Mouse (Mus musculus): ENCODE data around the gene Fras1. TPM values are rescaled to one million over a fixed set of nuclear protein-coding genes. Genes with fewer than 3 reads are reported as not detected.

Gene Fras1
- not detected in 2 replicates for total RNA-seq (2015; ENCODE audit: low replicate concordance)
- not detected in 2 replicates for total RNA-seq (2017; ENCODE audit: low replicate concordance)

DNA sequence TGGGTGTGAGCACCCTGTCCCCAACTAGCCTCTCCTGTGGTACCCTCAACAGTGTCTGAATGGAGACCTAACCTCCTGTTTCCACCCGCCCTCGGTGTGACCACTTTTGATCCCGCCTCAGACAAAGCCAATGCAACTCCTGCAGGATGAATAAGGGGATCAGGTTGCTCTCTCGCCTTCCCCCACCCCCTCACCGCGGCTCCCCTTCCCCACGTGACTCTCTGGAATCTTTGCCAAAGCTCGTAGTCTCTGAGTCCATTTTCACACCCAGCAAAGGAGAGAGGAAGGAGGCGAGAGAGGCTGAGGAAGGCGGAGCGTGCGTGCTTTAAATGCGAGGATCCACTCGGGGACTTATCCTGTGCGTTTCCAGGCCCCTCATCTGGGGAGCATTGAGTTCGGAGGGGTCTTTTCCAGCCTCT is at the start of gene Fras1:
TSS of gene Fras1 (plus strand) at position 389 of the 419 bp plus-strand sequence.
- ATAC-seq (replicated peaks; ENCODE audit: low FRiP score, poor library complexity, severe bottlenecking) = no peak

DNA sequence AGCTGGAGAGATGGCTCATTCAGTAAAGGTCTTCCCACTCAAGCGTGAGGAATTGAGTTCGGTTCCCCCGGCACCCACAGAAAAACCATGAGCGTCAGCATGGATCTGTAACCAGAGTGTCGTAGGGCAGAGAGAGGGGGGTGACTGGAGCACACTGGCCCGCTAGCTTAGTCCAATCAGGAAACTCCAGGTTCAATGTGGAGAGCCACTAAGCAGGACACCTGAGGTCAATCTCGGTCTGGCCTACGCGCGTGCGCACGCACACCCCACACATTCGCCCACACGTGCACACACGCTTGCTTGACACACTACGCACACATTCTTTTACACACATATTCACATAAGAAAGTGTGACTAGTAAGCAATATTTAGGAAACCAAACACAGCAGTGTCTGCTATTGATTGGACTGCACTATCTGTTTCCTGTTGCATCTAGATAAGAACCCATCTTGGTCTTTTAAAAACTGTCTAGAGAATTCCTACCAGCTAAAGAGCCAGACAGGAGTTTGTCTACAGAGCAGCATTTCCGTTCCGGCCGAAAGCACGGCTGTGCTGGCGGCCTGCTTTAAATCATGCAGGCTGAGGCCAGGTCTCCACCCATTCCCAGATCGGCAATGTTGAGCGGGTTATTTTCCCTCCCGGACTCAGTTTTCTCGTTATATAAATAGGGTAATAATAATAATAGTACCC is 42.6 kb upstream of the Fras1 start:
- no peak for ATAC-seq (replicated peaks; ENCODE audit: low FRiP score, poor library complexity, severe bottlenecking)

DNA sequence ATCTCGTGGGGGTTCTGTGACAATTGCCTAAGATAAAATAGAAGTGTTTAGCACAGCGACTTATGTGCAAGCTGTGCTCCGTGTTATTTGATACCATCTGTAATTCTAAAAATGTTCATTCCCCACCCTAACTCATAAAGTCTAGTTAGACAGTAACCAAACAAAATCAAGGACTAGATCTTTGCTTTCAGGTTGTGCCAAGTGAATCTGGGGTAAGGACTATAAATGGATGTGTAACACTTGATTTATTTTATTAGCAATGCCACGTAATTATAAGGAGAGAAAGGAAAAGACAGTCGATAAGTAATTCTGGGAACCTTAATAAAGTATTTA is 42.1 kb upstream of the Fras1 start:
- ATAC-seq (replicated peaks; ENCODE audit: low FRiP score, poor library complexity, severe bottlenecking) = no peak

DNA sequence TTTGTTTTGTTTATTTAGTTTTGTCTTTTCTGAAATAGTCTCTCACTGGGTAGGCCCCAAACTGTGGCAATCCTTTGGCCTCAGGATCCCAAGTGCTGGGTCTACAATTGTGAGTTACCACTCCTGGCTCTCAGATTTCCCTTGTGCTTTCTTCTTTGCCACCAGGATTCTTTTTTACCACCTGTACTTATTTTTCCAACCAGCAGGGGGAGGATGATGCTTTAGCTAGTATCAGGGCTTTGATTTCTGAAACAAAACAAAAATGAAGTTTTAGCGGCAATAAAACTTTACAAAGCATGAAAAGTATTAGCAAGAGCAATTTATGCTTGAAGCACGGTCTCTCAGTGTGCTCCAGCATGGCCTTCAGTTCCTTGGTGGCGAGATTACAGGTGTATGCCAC is 39.8 kb upstream of the Fras1 start:
- no peak for ATAC-seq (replicated peaks; ENCODE audit: low FRiP score, poor library complexity, severe bottlenecking)

DNA sequence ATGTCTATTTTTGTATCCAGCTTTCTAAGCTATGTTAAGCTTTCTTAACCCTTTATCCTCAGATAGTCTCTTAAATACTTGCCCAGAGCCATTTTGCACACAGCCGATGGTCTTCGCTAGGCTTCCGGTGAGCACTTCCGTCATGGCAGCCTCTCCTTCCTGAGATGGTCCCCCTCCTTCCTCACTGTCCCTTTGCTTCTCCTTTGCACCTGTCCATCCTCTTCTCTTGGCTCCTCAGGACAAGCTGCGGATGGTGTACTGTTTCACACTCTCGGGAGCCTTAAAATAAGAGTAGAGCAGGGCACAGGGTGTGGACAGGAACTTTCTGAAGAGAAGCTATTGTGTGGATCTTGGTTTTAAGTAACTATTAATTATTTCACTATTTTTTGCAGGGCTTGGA is 33.2 kb upstream of the Fras1 start:
- no peak for ATAC-seq (replicated peaks; ENCODE audit: low FRiP score, poor library complexity, severe bottlenecking)

DNA sequence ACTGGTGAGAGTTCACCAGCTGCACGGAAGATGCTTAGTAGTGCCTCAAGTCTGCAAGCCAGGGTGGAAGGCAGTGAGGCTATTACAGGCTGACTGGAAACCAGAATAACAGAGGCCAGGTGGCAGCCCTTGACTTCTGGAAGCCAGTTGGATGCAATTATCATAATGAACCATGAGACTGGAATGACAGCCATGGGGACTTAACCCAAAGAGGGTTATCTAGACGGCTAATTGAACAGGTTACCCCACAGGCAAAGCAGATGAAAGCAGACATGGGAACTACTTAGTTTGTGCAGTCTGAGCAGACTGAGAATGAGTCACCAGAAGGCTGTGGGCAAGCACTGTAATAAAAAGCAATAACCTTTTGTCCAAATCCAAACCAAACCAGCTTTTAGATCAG is 28.8 kb upstream of the Fras1 start:
- no peak for ATAC-seq (replicated peaks; ENCODE audit: low FRiP score, poor library complexity, severe bottlenecking)

DNA sequence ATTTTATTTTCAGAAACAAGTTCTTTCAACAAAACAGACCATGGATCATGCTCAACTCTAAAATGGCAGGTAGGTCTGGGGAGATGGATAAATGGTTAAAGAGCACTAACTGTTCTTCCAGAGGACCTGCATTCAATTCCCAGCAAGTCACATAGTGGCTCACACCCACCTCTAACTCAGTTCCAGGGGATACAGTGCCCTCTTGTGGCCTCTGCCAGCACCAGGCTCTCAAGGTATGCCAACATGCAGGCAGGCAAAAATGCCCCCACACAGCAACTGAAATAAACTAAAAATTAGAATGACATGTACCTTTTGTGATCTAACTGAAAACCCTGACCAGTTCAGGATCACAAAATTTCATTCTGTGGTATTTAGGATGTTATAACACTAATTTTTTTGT is 21.8 kb upstream of the Fras1 start:
- no peak for ATAC-seq (replicated peaks; ENCODE audit: low FRiP score, poor library complexity, severe bottlenecking)

DNA sequence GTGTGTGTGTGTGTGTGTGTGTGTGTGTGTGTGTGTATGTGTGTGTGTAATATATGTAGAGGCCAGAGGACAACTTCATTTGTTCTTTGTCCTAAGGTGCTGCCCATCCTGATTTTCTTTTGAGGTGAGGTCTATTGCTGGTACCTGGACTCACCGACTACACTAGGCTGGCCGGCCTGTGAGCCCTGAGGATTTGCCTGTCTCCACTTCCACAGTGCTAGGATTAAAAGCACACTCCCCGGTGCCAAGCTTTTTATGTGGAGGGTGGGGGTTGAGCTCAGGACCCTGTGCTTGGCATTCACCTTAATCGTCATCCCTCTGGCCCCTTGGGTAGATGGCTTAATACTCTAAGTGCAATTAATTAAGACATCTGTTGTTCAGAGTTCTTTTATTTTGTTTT is 9.8 kb upstream of the Fras1 start:
- ATAC-seq (replicated peaks; ENCODE audit: low FRiP score, poor library complexity, severe bottlenecking) = no peak

DNA sequence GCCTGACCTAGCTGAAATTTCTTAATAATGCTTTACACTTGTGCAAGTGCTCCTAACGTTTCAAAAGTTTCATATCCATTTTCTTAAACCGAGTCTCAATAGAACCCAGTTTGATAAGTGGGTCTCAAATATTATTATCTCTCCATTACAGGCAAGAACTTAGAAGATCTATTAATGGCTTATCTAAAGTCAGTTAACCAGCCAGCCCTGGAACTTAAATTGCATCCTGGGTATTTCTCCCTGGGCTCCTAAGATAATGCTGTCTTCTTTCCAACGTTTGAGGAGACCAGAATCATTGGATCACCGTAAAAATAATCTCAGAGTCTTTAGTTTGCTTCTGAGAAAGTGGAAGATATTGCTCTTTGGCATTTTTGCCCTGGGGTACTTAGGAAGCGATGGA is 8.2 kb upstream of the Fras1 start:
- ATAC-seq (replicated peaks; ENCODE audit: low FRiP score, poor library complexity, severe bottlenecking) = no peak

DNA sequence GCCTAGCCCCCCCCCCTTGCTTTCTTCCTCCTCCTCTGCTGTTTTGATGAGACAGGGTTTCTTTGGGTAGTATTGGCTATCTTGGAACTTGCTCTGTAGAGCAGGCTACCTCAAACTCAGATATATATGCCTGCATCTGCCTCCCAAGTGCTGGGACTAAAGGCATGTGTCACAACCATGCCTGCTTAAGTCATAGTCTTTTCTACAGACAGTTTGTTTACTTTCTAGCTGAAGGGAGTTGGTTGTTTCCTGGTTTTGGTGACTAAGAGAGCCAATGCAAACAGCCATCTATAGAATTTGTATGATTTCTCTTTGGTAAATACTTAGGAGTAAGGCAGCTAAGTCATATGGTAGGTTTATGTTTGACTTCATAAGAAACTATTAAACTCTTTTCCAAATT is 6.5 kb upstream of the Fras1 start:
- ATAC-seq (replicated peaks; ENCODE audit: low FRiP score, poor library complexity, severe bottlenecking) = no peak

DNA sequence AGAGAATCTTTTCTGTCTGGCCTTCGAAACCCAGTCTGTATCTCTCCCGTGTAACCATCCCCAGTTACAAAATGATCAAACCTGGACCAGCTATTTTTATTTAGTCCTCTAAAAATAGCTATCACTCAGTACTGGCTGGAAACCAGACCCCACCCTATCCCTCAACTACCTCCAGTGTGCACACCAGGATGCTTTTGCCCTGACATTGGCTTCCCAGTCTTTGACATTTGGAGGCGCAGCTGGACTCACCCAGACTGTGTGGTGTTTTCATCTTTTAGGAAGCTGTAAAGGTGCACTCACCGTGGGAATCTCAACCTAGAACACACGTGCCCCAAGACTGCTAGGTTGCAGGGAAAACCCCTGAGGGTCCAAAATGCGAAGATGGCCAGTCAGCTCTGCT is 649 bp upstream of the Fras1 start:
- no peak for ATAC-seq (replicated peaks; ENCODE audit: low FRiP score, poor library complexity, severe bottlenecking)

DNA sequence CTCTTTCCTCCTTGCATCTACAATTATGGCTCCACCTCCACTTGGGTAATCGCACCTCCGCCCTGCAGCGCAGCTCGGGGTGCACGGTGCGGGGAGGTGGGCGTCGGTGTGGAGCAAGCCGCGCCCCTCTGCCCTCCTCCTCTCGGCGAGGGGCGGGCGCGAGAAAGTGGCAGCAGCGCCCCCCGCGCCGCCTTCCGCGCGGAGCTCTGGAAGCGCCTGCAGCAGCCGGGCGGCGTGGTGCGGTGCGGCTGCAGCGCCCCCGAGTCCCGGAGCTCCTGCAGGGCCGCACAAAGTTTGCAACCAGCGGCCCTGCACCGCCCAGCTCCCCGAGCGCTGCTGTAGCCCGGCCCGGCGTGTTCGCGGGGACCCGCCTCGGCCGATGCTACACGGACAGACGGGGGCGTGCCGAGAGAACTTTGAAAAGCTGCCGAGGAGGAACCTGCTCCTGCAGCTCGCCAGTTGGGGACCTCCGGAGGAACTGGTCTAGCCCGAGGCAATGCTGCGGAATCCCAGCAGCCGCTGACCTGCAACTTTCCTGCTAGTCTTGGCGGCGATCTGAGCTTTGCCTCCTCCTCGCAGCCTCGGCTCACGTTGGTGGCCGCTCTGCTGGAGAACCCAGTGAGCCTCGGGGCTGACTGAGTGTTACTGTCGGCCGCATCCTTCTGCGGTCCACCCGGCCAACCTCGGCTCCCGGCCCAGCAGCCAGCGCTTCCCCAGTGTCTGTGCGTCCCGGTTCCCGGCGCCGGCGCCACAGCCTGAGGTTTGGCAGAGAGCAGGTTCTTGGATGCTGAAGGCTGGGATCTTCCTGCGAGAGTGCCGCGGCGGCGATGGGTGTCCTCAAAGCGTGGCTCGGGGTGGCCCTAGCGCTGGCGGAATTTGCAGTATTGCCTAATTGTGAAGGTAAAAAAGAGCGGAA is 489 bp downstream of the Fras1 start:
- no peak for ATAC-seq (replicated peaks; ENCODE audit: low FRiP score, poor library complexity, severe bottlenecking)

DNA sequence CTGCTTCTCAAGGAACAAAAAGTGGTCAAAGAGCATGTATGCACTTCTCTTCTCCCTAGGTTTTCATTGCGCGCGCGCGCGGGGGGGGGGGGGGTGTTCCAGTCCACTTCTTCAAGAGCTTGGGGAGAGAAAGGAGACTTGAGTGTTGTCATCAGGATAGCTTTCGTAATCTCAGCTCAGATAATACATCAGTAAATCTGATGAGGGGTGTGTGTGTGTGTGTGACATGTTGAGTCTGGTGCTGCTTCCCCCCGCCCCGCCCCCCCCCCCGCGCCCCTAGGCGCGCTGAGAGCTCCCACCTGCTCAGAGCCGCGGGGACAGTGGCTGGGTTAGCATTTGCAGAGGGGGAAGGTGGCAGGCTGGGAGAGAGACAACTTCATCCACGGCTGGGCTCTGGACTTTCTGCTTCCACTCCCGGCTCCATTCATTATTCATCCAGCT is 1.7 kb downstream of the Fras1 start:
- no peak for ATAC-seq (replicated peaks; ENCODE audit: low FRiP score, poor library complexity, severe bottlenecking)

DNA sequence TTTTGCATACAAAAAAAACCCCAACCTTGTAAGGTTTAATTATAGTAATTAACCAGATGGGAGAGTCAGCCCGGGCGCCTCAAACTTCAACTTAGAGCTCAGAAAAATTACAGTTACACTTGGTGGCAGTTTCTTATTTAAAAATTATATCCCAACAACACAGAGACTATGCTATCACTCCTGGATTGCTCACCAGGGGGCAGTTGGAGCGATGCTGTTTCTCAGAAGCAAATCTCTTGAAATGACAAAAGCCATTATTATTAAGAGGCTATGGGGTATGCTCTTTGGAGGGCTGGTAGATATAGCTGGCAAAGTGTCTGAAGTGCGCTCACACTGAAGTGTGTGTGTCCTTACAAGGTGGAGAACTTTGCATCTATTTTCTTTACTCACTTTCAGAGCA is 2.5 kb downstream of the Fras1 start:
- no peak for ATAC-seq (replicated peaks; ENCODE audit: low FRiP score, poor library complexity, severe bottlenecking)

DNA sequence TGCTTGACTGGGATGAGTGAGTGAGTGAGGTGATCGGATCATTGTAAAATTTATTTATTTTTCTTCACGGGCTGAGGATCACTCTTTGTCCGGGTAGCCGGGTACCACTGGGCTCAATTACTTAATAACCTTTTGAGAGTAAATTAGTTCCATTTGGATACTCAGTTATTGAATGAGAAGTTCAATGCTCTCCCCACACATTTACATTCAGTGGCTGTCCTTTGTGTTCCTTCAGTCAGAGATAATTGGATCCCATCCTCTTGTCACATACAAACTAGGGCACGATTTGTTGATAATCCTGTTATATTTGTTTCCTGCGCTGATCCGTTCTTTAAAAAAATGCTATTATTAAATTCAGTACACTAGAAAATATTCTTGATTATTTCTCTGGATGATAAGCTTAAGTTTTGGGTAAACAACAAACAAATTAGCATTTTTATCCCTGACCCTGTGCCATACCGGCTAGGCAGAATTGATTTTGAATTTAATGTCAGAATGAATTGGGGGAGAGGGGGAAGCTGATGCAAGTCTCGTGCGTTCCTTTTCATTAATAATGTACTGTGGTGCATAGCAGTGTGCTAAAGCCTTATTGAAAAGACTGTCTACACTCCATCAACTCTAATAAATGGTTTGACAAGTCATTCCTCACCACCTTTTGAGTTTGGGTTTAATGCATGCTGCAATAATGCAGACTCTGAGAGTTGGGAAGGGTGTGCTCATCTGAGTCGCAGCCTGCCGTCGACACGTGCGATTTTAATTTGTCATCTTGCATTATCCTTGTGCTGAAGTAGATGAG is 12.6 kb downstream of the Fras1 start:
- no peak for ATAC-seq (replicated peaks; ENCODE audit: low FRiP score, poor library complexity, severe bottlenecking)

DNA sequence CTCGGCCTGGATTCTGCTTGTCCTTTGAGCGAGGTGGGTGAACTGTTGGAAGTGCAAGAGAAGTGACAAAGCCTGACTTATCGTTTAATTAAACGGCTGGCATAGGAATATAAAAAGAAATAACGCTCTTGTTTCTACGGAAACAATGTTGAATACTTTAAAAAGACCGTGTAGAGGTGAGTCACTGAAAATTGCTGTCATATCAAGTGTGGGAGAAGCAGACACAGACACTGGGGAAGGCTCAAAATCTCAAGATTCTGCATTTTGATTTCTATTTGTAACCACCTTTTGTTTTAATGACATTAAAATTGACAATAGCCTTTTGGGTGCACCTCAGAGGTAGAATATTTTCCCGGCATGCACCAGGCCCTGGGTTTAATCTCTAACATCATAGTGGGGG is 14.6 kb downstream of the Fras1 start:
- ATAC-seq (replicated peaks; ENCODE audit: low FRiP score, poor library complexity, severe bottlenecking) = no peak

DNA sequence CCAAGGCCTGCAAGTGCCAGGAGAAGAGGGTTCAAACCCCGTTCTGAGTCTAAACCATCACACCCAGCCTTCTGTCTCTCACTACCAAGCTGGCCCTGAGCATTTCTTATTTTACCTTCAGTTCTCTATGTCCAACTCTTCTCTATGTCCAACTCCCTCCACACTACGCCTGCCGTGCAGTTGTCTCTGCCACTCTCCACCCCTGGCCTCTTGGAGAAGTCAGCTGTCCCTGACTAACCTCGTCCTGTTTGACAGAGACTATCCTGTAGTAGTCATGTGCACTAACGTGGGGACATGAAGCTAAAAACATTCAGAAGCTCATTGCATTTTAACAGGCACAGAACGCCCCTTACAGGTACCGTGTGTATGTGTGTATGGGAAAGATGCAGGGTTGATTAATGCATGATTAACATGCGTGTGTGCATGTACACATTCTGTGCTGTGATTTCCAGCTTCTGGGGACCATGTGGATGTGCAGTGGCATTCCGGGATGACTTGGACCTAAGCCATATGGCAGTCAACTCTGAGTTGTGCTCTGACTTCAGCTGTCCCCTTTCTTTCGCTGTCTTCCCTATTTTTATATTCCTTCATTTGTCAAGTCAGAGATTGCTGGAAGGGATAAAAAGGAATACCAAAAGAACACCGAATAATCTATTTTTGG is 16.3 kb downstream of the Fras1 start:
- no peak for ATAC-seq (replicated peaks; ENCODE audit: low FRiP score, poor library complexity, severe bottlenecking)

DNA sequence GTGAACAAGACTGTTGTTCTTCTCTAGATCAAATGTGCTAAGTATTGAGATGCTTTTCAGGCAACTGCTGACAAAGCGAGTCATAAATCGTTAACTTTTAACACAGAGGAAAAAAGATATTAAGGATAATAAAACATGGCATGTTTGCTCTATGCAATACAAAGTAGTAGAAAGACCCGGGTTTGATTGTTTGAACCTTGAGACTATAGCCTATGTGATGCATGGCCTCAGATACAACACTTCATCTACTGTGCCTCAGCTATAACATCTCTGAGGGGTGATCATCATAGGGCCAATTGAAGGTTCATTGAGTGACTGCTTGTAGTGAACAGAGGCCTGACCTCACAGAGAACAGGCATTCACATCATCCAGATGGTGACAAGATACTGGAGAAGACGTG is 17.3 kb downstream of the Fras1 start:
- no peak for ATAC-seq (replicated peaks; ENCODE audit: low FRiP score, poor library complexity, severe bottlenecking)

DNA sequence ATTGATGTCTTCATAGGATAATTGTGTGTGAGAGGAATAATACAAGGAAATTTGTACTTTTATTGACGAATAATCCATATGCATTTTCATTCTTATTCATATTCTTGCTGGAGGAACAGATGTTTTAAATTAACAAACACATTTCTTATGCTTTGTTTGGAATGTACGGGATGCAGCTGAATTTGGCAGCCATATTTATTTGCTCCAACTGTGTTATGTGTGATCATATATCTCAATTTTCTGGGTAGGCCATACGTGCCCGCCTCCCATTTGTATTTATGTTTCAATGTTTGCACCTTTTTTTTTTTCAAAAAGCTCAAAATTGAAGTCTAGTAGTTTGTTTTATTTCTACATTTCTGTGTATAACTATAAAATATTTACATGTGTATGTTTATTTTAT is 21.2 kb downstream of the Fras1 start:
- ATAC-seq (replicated peaks; ENCODE audit: low FRiP score, poor library complexity, severe bottlenecking) = no peak
